In the genomic region with DNA sequence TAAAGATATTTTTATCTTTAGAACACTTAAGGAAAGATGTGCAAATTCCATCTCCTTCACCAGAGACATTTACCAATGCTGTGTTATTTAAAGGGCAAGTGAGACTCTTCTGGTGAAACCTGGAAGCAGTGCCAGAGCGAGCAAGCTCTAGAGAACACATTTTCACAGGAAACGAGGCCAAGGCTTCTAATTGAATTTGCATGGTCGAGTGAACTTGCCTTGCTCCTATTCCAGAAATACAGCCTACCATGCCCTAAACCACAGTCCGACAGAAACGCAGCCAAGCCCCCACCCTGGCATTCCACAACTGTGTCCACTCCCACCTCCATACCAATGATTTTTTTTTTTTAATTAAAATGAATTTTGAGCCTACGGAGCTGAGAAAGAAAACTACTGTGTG, we compare ENCODE assay signal across 11 mouse cellular contexts.
DNase-seq lines count a peak whose midpoint lies in the region; ATAC-seq and TF ChIP-seq lines count a peak whose summit lies in the region.
"Had no signal": no experiment of that assay in that cellular context is flagged by ENCODE, and none has a peak within 500 bp of the region (broad histone marks: within the 10 kb centered on the region; RNA-seq: fewer than 3 reads in every experiment).

No protein-coding gene starts in this region.

- no peaks in the 10 kb centered on the region for H3K36me3 ChIP-seq in midbrain, embryonic 16.5 days (ENCODE audit: control insufficient read depth, insufficient read depth, low read length)
- H3K36me3 ChIP-seq in midbrain, embryonic 10.5 days: no peaks in the 10 kb centered on the region
- no peaks in the 10 kb centered on the region for H3K36me3 ChIP-seq in forebrain, postnatal 0 days (ENCODE audit: insufficient read depth)
- H3K36me3 ChIP-seq in stomach, postnatal 0 days (ENCODE audit: control insufficient read depth, insufficient read depth, low read length): no peaks in the 10 kb centered on the region
- H3K36me3 ChIP-seq: heart, embryonic 15.5 days; limb, embryonic 12.5 days had no signal

- H3K27me3 ChIP-seq in midbrain, embryonic 16.5 days (ENCODE audit: control insufficient read depth, insufficient read depth, low read depth, low read length): no peaks in the 10 kb centered on the region
- no peaks in the 10 kb centered on the region for H3K27me3 ChIP-seq in midbrain, embryonic 10.5 days (ENCODE audit: low read depth, poor library complexity, severe bottlenecking)
- H3K27me3 ChIP-seq in forebrain, postnatal 0 days (ENCODE audit: insufficient read depth, low read length): no peaks in the 10 kb centered on the region
- no peaks in the 10 kb centered on the region for H3K27me3 ChIP-seq in stomach, postnatal 0 days (ENCODE audit: control insufficient read depth, insufficient read depth, low read length)
- H3K27me3 ChIP-seq: heart, embryonic 15.5 days; limb, embryonic 12.5 days had no signal

- H3K27ac ChIP-seq in midbrain, embryonic 16.5 days (ENCODE audit: low read length): no peak overlapping the region
- no peak overlapping the region for H3K27ac ChIP-seq in midbrain, embryonic 10.5 days (replicated peaks)
- no peak overlapping the region for H3K27ac ChIP-seq in forebrain, postnatal 0 days (ENCODE audit: low read depth, low read length)
- H3K27ac ChIP-seq in stomach, postnatal 0 days (replicated peaks): no peak overlapping the region
- H3K27ac ChIP-seq: heart, embryonic 15.5 days; limb, embryonic 12.5 days had no signal

- H3K4me1 ChIP-seq in midbrain, embryonic 16.5 days (ENCODE audit: control insufficient read depth, insufficient read depth, low read length): peaks cover 3% of the 10 kb centered on the region; the same call in 1 of the 2 replicates
- peaks cover 18% of the 10 kb centered on the region for H3K4me1 ChIP-seq in midbrain, embryonic 10.5 days
- 0 out of 2 replicates have a peak, but pooled peaks cover 3% of the 10 kb centered on the region for H3K4me1 ChIP-seq in forebrain, postnatal 0 days (ENCODE audit: insufficient read depth)
- no peaks in the 10 kb centered on the region for H3K4me1 ChIP-seq in stomach, postnatal 0 days (replicated peaks; ENCODE audit: control insufficient read depth, insufficient read depth)
- H3K4me1 ChIP-seq: heart, embryonic 15.5 days; limb, embryonic 12.5 days had no signal

- DNase-seq in midbrain, embryonic 10.5 days (ENCODE audit: low spot score): no peak
- peak; percentile 55 to 66 for DNase-seq in cerebellum, postnatal 25 days
- DNase-seq in forebrain, postnatal 0 days: peak; percentile 50
- peak; percentile 33 for DNase-seq in retina, adult 2 months (ENCODE audit: low read depth, low spot score)
- no peak for DNase-seq in stomach, postnatal 0 days (ENCODE audit: low spot score)
- DNase-seq in testis, postnatal 14 days (ENCODE audit: low spot score): no peak
- no peak for DNase-seq in thymus, postnatal 4 days
- DNase-seq: thymus, postnatal 25 days had no signal

- no peak for TF ChIP-seq EP300 in stomach, postnatal 0 days (optimal IDR thresholded peaks at IDR 0.05)

- WGBS in midbrain, embryonic 16.5 days: 38% methylated on average over 6 of the region's 6 CpGs
- WGBS in midbrain, embryonic 10.5 days: 39% methylated on average over 6 of the region's 6 CpGs
- WGBS in forebrain, postnatal 0 days: 26% methylated on average over 6 of the region's 6 CpGs
- 65% methylated on average over 6 of the region's 6 CpGs for WGBS in stomach, postnatal 0 days

- ATAC-seq in midbrain, embryonic 16.5 days: peak; percentile 42; the same call in 1 of the 2 replicates
- ATAC-seq in forebrain, postnatal 0 days: no peak
- ATAC-seq in stomach, postnatal 0 days (ENCODE audit: low FRiP score, low TSS enrichment): no peak

- TF ChIP-seq CTCF in forebrain, postnatal 0 days (IDR thresholded peaks at IDR 0.05; ENCODE audit: low read depth): no peak
- TF ChIP-seq CTCF in stomach, postnatal 0 days (IDR thresholded peaks at IDR 0.05; ENCODE audit: low read depth): no peak

- no peaks in the 10 kb centered on the region for H3K9me3 ChIP-seq in midbrain, embryonic 16.5 days (replicated peaks; ENCODE audit: control insufficient read depth, low read length, poor library complexity, severe bottlenecking)
- H3K9me3 ChIP-seq in midbrain, embryonic 10.5 days (replicated peaks): no peaks in the 10 kb centered on the region
- no peaks in the 10 kb centered on the region for H3K9me3 ChIP-seq in forebrain, postnatal 0 days (ENCODE audit: low read length)
- no peaks in the 10 kb centered on the region for H3K9me3 ChIP-seq in stomach, postnatal 0 days (ENCODE audit: control insufficient read depth, low read length)
- H3K9me3 ChIP-seq: heart, embryonic 15.5 days; limb, embryonic 12.5 days had no signal

- no peak overlapping the region for H3K4me3 ChIP-seq in midbrain, embryonic 16.5 days (ENCODE audit: low read depth, low read length)
- no peak overlapping the region for H3K4me3 ChIP-seq in midbrain, embryonic 10.5 days
- no peak overlapping the region for H3K4me3 ChIP-seq in forebrain, postnatal 0 days (ENCODE audit: low read depth, low read length)
- H3K4me3 ChIP-seq in stomach, postnatal 0 days (ENCODE audit: low read depth, low read length): no peak overlapping the region
- H3K4me3 ChIP-seq: heart, embryonic 15.5 days; limb, embryonic 12.5 days had no signal

- no peak overlapping the region for H3K9ac ChIP-seq in midbrain, embryonic 16.5 days (ENCODE audit: low read depth, low read length)
- no peak overlapping the region for H3K9ac ChIP-seq in forebrain, postnatal 0 days
- H3K9ac ChIP-seq in stomach, postnatal 0 days (ENCODE audit: low read length): no peak overlapping the region
- H3K9ac ChIP-seq: heart, embryonic 15.5 days; limb, embryonic 12.5 days had no signal

- H3K4me2 ChIP-seq in midbrain, embryonic 16.5 days (ENCODE audit: low read length): no peak overlapping the region
- H3K4me2 ChIP-seq in forebrain, postnatal 0 days (ENCODE audit: low read depth): no peak overlapping the region
- no peak overlapping the region for H3K4me2 ChIP-seq in stomach, postnatal 0 days (replicated peaks; ENCODE audit: low read depth)
- H3K4me2 ChIP-seq: heart, embryonic 15.5 days; limb, embryonic 12.5 days had no signal

Comparison
In these comparisons a context has a peak if more than half of its experiments do, and no peak if none do; other contexts are left out.
1. DNase-seq: peak in cerebellum, postnatal 25 days (2 of 2), forebrain, postnatal 0 days (single experiment) and retina, adult 2 months (single experiment); none in midbrain, embryonic 10.5 days (single experiment), stomach, postnatal 0 days (single experiment), testis, postnatal 14 days (single experiment) and thymus, postnatal 4 days (single experiment).